Mouse (Mus musculus): ENCODE data around the gene Zdhhc20.
A peak's percentile ranks its signal among the peaks of the same experiment; 100 is the strongest.

DNA sequence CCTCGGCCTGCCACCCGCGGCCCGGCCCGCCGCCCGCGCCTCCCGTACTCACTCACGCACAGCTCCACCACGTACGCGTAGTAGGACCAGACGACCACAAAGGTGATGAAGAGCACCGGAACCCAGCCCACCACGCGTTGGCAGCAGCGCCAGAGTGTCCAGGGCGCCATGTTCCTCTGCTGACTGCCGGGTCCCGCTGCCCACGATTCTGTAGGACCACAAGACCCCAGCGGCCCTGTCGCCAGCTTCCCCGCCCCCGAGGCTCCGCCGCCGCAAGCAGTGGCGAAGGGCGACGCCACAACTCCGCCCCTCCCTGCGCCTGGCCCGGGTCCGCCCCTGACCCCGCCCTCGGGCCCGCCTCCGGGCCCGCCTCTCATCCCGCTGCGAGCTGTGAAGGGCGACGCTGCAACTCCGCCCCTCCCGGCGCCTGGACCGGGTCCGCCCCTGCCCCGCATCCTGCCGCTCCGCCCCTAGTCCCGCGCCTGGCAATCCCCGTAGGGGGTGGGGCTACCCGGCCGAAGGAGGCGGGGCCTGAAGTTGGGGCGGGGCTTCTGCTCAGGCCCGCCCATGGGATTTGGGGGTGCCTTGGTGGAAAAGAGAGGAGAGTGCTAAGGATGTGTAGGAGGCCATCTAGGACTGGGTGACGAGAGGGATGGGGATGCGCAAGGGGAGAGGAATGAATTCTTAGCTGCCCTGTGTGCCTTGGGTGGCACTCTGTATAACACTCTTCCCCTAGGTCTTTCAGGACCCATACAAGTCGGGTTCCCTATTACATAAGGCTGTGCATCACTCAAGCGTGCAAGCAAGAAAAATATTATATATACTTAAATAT is at the start of gene Zdhhc20:
- TF ChIP-seq CTCF (IDR thresholded peaks at IDR 0.05; ENCODE audit: extremely low read depth, insufficient read depth, insufficient read length, insufficient replicate concordance) = no peak
- TF ChIP-seq POLR2A (IDR thresholded peaks at IDR 0.05; ENCODE audit: low read depth, low read length) = peak; percentile 64
